Mouse (Mus musculus) testis, adult 2 months (tissue): ENCODE data around the gene Ngrn.

Source experiments
- CTCF ChIP-seq: fragments of 200-500 bp; IDR thresholded peaks from 2 replicates; pipeline ENCODE4 v1.5.1; 2012; ENCODE audit warnings: low read depth, mild to moderate bottlenecking, inconsistent platforms, low read length, moderate library complexity; ENCODE audit not compliant: control insufficient read depth, insufficient read depth, insufficient replicate concordance
- POLR2A ChIP-seq: fragments of 200-500 bp; IDR thresholded peaks from 2 replicates; pipeline ENCODE4 v1.6.1; 2012; ENCODE audit warnings: low read depth, mild to moderate bottlenecking, inconsistent platforms, low read length, moderate library complexity; ENCODE audit not compliant: control insufficient read depth

- TF ChIP-seq CTCF (no peak), POLR2A (no peak)
These were observed 38.6 kb downstream of the Ngrn start for GRCm38 (mm10) chr7:80299568-80299967.
